In the genomic region with DNA sequence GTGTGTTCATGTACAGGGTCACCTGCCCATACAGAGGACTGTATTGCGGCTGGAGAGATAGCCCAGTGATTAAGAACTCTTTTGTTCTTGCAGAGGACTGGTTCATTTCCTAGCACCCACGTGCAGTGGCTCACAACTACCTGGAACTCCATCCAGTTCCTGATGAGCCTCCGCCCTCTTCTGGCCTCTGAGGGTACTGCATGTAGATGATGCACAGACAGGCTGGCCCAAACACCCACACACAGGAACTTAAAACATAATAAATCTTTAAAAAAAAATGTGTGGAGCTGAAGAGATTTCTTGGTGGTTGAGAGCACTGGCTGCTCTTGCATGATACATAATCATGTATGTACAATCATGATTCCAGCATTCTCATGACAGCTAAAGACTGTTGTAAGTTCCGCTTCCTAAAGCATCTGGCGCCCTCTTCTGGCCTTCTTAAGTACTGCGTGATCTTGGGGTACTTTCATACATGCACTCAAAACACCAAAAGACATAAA, we compare ENCODE assay signal across 8 mouse cellular contexts. TPM values are rescaled to one million over a fixed set of nuclear protein-coding genes. Genes with fewer than 3 reads are reported as not detected.
DNase-seq lines count a peak whose midpoint lies in the region; ATAC-seq and TF ChIP-seq lines count a peak whose summit lies in the region.

No protein-coding gene starts in this region.

- no peak for TF ChIP-seq POLR2A in liver, adult 2 months (IDR thresholded peaks at IDR 0.05; ENCODE audit: extremely low read depth, insufficient read depth, low read length)
- TF ChIP-seq POLR2A in myocyte (IDR thresholded peaks at IDR 0.05; ENCODE audit: insufficient read length, low read depth): no peak

- no peaks in the 10 kb centered on the region for H3K27me3 ChIP-seq in embryonic facial prominence, embryonic 15.5 days
- H3K27me3 ChIP-seq in heart, embryonic 10.5 days (ENCODE audit: insufficient read depth, poor library complexity, severe bottlenecking): no peaks in the 10 kb centered on the region
- no peaks in the 10 kb centered on the region for H3K27me3 ChIP-seq in kidney, embryonic 15.5 days
- H3K27me3 ChIP-seq in liver, adult 2 months (ENCODE audit: control insufficient read depth, insufficient read depth, low read length): no peaks in the 10 kb centered on the region
- H3K27me3 ChIP-seq in myocyte (ENCODE audit: control insufficient read depth, insufficient read depth, insufficient read length): no peaks in the 10 kb centered on the region

- no peaks in the 10 kb centered on the region for H3K36me3 ChIP-seq in embryonic facial prominence, embryonic 15.5 days
- no peaks in the 10 kb centered on the region for H3K36me3 ChIP-seq in heart, embryonic 10.5 days
- no peaks in the 10 kb centered on the region for H3K36me3 ChIP-seq in kidney, embryonic 15.5 days
- H3K36me3 ChIP-seq in liver, adult 2 months (ENCODE audit: control insufficient read depth, insufficient read depth, low read length): no peaks in the 10 kb centered on the region
- H3K36me3 ChIP-seq in myocyte (ENCODE audit: control insufficient read depth, insufficient read depth): no peaks in the 10 kb centered on the region

- no peaks in the 10 kb centered on the region for H3K4me1 ChIP-seq in embryonic facial prominence, embryonic 15.5 days
- H3K4me1 ChIP-seq in heart, embryonic 10.5 days: peaks cover 11% of the 10 kb centered on the region
- H3K4me1 ChIP-seq in kidney, embryonic 15.5 days: peaks cover 10% of the 10 kb centered on the region
- peaks cover 3% of the 10 kb centered on the region; the same call in 1 of the 2 replicates for H3K4me1 ChIP-seq in liver, adult 2 months (ENCODE audit: control insufficient read depth, insufficient read depth, low read length)

- DNase-seq in 416B (ENCODE audit: low read depth): peak; percentile 94
- DNase-seq in adrenal gland, postnatal 25 days: peak; percentile 89
- DNase-seq in heart, embryonic 10.5 days (ENCODE audit: low spot score): peak; percentile 92
- peak; percentile 77 for DNase-seq in liver, adult 2 months (ENCODE audit: extremely low read depth, low read depth, low spot score)
- peak; percentile 92 to 98 for DNase-seq in spleen, postnatal 4 days (ENCODE audit: low spot score in 2 of 2)

- no peak overlapping the region for H3K4me2 ChIP-seq in embryonic facial prominence, embryonic 15.5 days (replicated peaks)
- no peak overlapping the region for H3K4me2 ChIP-seq in kidney, embryonic 15.5 days
- H3K4me2 ChIP-seq in myocyte (ENCODE audit: low read depth): no peak overlapping the region

- H3K79me2 ChIP-seq in liver, adult 2 months (ENCODE audit: control insufficient read depth, insufficient read depth, low read length): no peaks in the 10 kb centered on the region
- H3K79me2 ChIP-seq in myocyte (ENCODE audit: control insufficient read depth, insufficient read depth): no peaks in the 10 kb centered on the region

- H3K4me3 ChIP-seq in embryonic facial prominence, embryonic 15.5 days (replicated peaks): no peak overlapping the region
- no peak overlapping the region for H3K4me3 ChIP-seq in heart, embryonic 10.5 days
- no peak overlapping the region for H3K4me3 ChIP-seq in kidney, embryonic 15.5 days (replicated peaks)
- no peak overlapping the region; the same call in 1 of the 2 replicates for H3K4me3 ChIP-seq in liver, adult 2 months (ENCODE audit: insufficient read depth, low read depth, low read length)
- no peak overlapping the region for H3K4me3 ChIP-seq in myocyte

- H3K9me3 ChIP-seq in embryonic facial prominence, embryonic 15.5 days (replicated peaks): no peaks in the 10 kb centered on the region
- H3K9me3 ChIP-seq in heart, embryonic 10.5 days: no peaks in the 10 kb centered on the region
- H3K9me3 ChIP-seq in kidney, embryonic 15.5 days (replicated peaks): no peaks in the 10 kb centered on the region

- ATAC-seq in embryonic facial prominence, embryonic 15.5 days (ENCODE audit: insufficient number of reproducible peaks, low FRiP score, low TSS enrichment, low read depth): 0 out of 2 replicates have a peak, but pooled peaks have one; percentile 52
- peak; percentile 27; the same call in 1 of the 2 replicates for ATAC-seq in kidney, embryonic 15.5 days (replicated peaks; ENCODE audit: low FRiP score)

- no peak overlapping the region for H3K27ac ChIP-seq in embryonic facial prominence, embryonic 15.5 days (replicated peaks)
- H3K27ac ChIP-seq in heart, embryonic 10.5 days: peak overlapping the region; percentile 56
- no peak overlapping the region for H3K27ac ChIP-seq in kidney, embryonic 15.5 days
- no peak overlapping the region for H3K27ac ChIP-seq in liver, adult 2 months (replicated peaks; ENCODE audit: insufficient read depth, low read depth, low read length)

- WGBS in embryonic facial prominence, embryonic 15.5 days: 4% methylated on average over 6 of the region's 6 CpGs
- WGBS in heart, embryonic 10.5 days: 6% methylated on average over 6 of the region's 6 CpGs
- WGBS in kidney, embryonic 15.5 days: 5% methylated on average over 6 of the region's 6 CpGs
- WGBS in liver, adult 2 months: 4% methylated on average over 6 of the region's 6 CpGs

- H3K9ac ChIP-seq in embryonic facial prominence, embryonic 15.5 days: no peak overlapping the region
- no peak overlapping the region for H3K9ac ChIP-seq in kidney, embryonic 15.5 days
- H3K9ac ChIP-seq in liver, adult 2 months (ENCODE audit: low read depth, low read length): no peak overlapping the region

- TF ChIP-seq CTCF in liver, adult 2 months (IDR thresholded peaks at IDR 0.05; ENCODE audit: low read depth, low read length): peak; percentile 92

- no peak overlapping the region for H3ac ChIP-seq in myocyte (ENCODE audit: control insufficient read depth, insufficient read length)

TF ChIP-seq in myocyte, 11 proteins besides CTCF, POLR2A, EP300 and RAD21:
- peak; percentile 24 for TF ChIP-seq USF1 (IDR thresholded peaks at IDR 0.05; ENCODE audit: low read depth)
- TF ChIP-seq MAX (IDR thresholded peaks at IDR 0.05; ENCODE audit: low read depth): no peak

RNA-seq across cellular contexts. Expression of gene Slc25a25, which starts 35.9 kb away (rescaled TPM):
- total RNA-seq in adrenal gland, postnatal 25 days (2021): 16.4 and 28.0 TPM in 2 replicates
- 20.8 and 22.1 TPM in 2 replicates for polyA plus RNA-seq in embryonic facial prominence, embryonic 15.5 days (2015; fragmentation: Nextera tagmentation; extraction: Ambion mirVana)
- polyA plus RNA-seq in heart, embryonic 10.5 days (2016; fragmentation: Nextera tagmentation; extraction: Ambion mirVana): 17.0 and 17.3 TPM in 2 replicates
- 20.4 and 20.7 TPM in 2 replicates for polyA plus RNA-seq in kidney, embryonic 15.5 days (2015; fragmentation: Nextera tagmentation; extraction: Ambion mirVana)
- 40.0 and 41.9 TPM in 2 replicates for total RNA-seq in liver, adult 2 months (2014; rRNA removed)
- polyA plus RNA-seq in liver, adult 2 months (2012; rRNA removed): 57.9 and 124 TPM in 2 replicates
- polyA plus RNA-seq in myocyte (2012; fragmentation: generic; extraction: Trizol): 9.5 TPM

RNA-seq across cellular contexts. Expression of gene Naif1, which starts 36.9 kb away (rescaled TPM):
- 5.5 and 5.6 TPM in 2 replicates for total RNA-seq in adrenal gland, postnatal 25 days (2021)
- polyA plus RNA-seq in embryonic facial prominence, embryonic 15.5 days (2015; fragmentation: Nextera tagmentation; extraction: Ambion mirVana): 6.2 and 6.5 TPM in 2 replicates
- 5.4 and 5.5 TPM in 2 replicates for polyA plus RNA-seq in heart, embryonic 10.5 days (2016; fragmentation: Nextera tagmentation; extraction: Ambion mirVana)
- polyA plus RNA-seq in kidney, embryonic 15.5 days (2015; fragmentation: Nextera tagmentation; extraction: Ambion mirVana): 6.3 and 6.8 TPM in 2 replicates
- total RNA-seq in liver, adult 2 months (2014; rRNA removed): 0.67 and 0.83 TPM in 2 replicates
- 2.9 and 3.0 TPM in 2 replicates for polyA plus RNA-seq in liver, adult 2 months (2012; rRNA removed)
- 3.0 TPM for polyA plus RNA-seq in myocyte (2012; fragmentation: generic; extraction: Trizol)

RNA-seq across cellular contexts. Expression of gene Fam102a, which starts 48.0 kb away (rescaled TPM):
- 32.3 and 35.5 TPM in 2 replicates for total RNA-seq in adrenal gland, postnatal 25 days (2021)
- polyA plus RNA-seq in embryonic facial prominence, embryonic 15.5 days (2015; fragmentation: Nextera tagmentation; extraction: Ambion mirVana): 19.5 and 21.0 TPM in 2 replicates
- polyA plus RNA-seq in heart, embryonic 10.5 days (2016; fragmentation: Nextera tagmentation; extraction: Ambion mirVana): 5.9 and 8.3 TPM in 2 replicates
- 14.5 and 15.0 TPM in 2 replicates for polyA plus RNA-seq in kidney, embryonic 15.5 days (2015; fragmentation: Nextera tagmentation; extraction: Ambion mirVana)
- 7.0 and 7.2 TPM in 2 replicates for total RNA-seq in liver, adult 2 months (2014; rRNA removed)
- 10.5 and 11.0 TPM in 2 replicates for polyA plus RNA-seq in liver, adult 2 months (2012; rRNA removed)
- 1.7 TPM for polyA plus RNA-seq in myocyte (2012; fragmentation: generic; extraction: Trizol)
